In genomic region chr4:132211953-132212734, GRCm38 (mm10) we compare ENCODE assay signal across 8 mouse cellular contexts. TPM values are rescaled to one million over a fixed set of nuclear protein-coding genes. Genes with fewer than 3 reads are reported as not detected.
DNase-seq lines count a peak whose midpoint lies in the region; ATAC-seq and TF ChIP-seq lines count a peak whose summit lies in the region.

TSS of gene Ythdf2 (minus strand) at chr4:132212303.

- H3K9me3 ChIP-seq in erythroblast, embryonic 14.5 days (ENCODE audit: control insufficient read depth, low read length): no peaks in the 10 kb centered on the region
- H3K9me3 ChIP-seq in heart, embryonic 12.5 days (replicated peaks): no peaks in the 10 kb centered on the region
- H3K9me3 ChIP-seq in kidney, postnatal 0 days (replicated peaks; ENCODE audit: low read length): no peaks in the 10 kb centered on the region
- no peaks in the 10 kb centered on the region for H3K9me3 ChIP-seq in liver, embryonic 11.5 days (ENCODE audit: control insufficient read depth, low read length)
- no peaks in the 10 kb centered on the region for H3K9me3 ChIP-seq in stomach, embryonic 14.5 days (ENCODE audit: control insufficient read depth, low read depth, low read length)

- peak within 1 kb of the TSS; percentile 90 for H3K4me2 ChIP-seq in heart, embryonic 12.5 days
- peak within 1 kb of the TSS; percentile 90 for H3K4me2 ChIP-seq in kidney, postnatal 0 days (ENCODE audit: low read length)
- peak within 1 kb of the TSS; percentile 92 for H3K4me2 ChIP-seq in liver, embryonic 11.5 days
- peak within 1 kb of the TSS; percentile 92 for H3K4me2 ChIP-seq in stomach, embryonic 14.5 days (replicated peaks; ENCODE audit: low read depth, low read length)

- DNase-seq in brain, embryonic 14.5 days (ENCODE audit: low read depth): peak; percentile 99
- DNase-seq in kidney, postnatal 0 days (ENCODE audit: low spot score): peak; percentile 98
- DNase-seq in liver, embryonic 11.5 days (ENCODE audit: low spot score): peak; percentile 97
- peak; percentile 99 for DNase-seq in naive thymus-derived CD4-positive, alpha-beta T cell, adult 2 months (ENCODE audit: low read depth)

- peak; percentile 97 for TF ChIP-seq CTCF in C2C12 (IDR thresholded peaks at IDR 0.05; ENCODE audit: control insufficient read depth, insufficient read depth, insufficient read length)
- peak; percentile 88 for TF ChIP-seq CTCF in brain, embryonic 14.5 days (IDR thresholded peaks at IDR 0.05; ENCODE audit: borderline replicate concordance, extremely low read depth, insufficient read depth, insufficient read length)
- peak; percentile 87 for TF ChIP-seq CTCF in kidney, postnatal 0 days (IDR thresholded peaks at IDR 0.05; ENCODE audit: low read depth)

- peaks cover 43% of the 10 kb centered on the region for H3K79me3 ChIP-seq in C2C12 (ENCODE audit: low read depth)

- H3K4me1 ChIP-seq in erythroblast, embryonic 14.5 days (ENCODE audit: control insufficient read depth): peaks cover 50% of the 10 kb centered on the region
- H3K4me1 ChIP-seq in heart, embryonic 12.5 days (replicated peaks): peaks cover 18% of the 10 kb centered on the region
- H3K4me1 ChIP-seq in kidney, postnatal 0 days (replicated peaks; ENCODE audit: insufficient read depth, low read length): 0 out of 2 replicates have a peak, but pooled peaks cover 2% of the 10 kb centered on the region
- peaks cover 22% of the 10 kb centered on the region for H3K4me1 ChIP-seq in liver, embryonic 11.5 days (replicated peaks; ENCODE audit: control insufficient read depth, insufficient read depth, low read length)
- H3K4me1 ChIP-seq in stomach, embryonic 14.5 days (ENCODE audit: control insufficient read depth, insufficient read depth, low read length): peaks cover 17% of the 10 kb centered on the region; the same call in 1 of the 2 replicates

- 2% methylated on average over 78 of the region's 78 CpGs for WGBS in heart, embryonic 12.5 days
- WGBS in kidney, postnatal 0 days: 2% methylated on average over 71 of the region's 78 CpGs
- 1% methylated on average over 70 of the region's 78 CpGs for WGBS in liver, embryonic 11.5 days
- 1% methylated on average over 75 of the region's 78 CpGs for WGBS in stomach, embryonic 14.5 days

- peak; percentile 98 for ATAC-seq in heart, embryonic 12.5 days (ENCODE audit: insufficient number of reproducible peaks, low FRiP score)
- ATAC-seq in kidney, postnatal 0 days (replicated peaks; ENCODE audit: low FRiP score, low read depth): peak; percentile 98
- ATAC-seq in liver, embryonic 11.5 days (replicated peaks; ENCODE audit: low FRiP score): peak; percentile 97
- peak; percentile 97 for ATAC-seq in stomach, embryonic 14.5 days (ENCODE audit: insufficient number of reproducible peaks, insufficient read depth, low FRiP score, low read depth)

- H3K4me3 ChIP-seq in C2C12 (ENCODE audit: insufficient read depth, poor library complexity, severe bottlenecking): peak within 1 kb of the TSS; percentile 92
- H3K4me3 ChIP-seq in erythroblast, embryonic 14.5 days (replicated peaks): peak within 1 kb of the TSS; percentile 96
- H3K4me3 ChIP-seq in heart, embryonic 12.5 days: peak within 1 kb of the TSS; percentile 96
- peak within 1 kb of the TSS; percentile 99 for H3K4me3 ChIP-seq in kidney, postnatal 0 days (replicated peaks; ENCODE audit: low read depth, low read length)
- H3K4me3 ChIP-seq in liver, embryonic 11.5 days (ENCODE audit: low read depth, low read length): peak within 1 kb of the TSS; percentile 98
- H3K4me3 ChIP-seq in stomach, embryonic 14.5 days (ENCODE audit: low read depth, low read length): peak within 1 kb of the TSS; percentile 100

- H3K9ac ChIP-seq in heart, embryonic 12.5 days: peak within 1 kb of the TSS; percentile 99
- H3K9ac ChIP-seq in kidney, postnatal 0 days (ENCODE audit: low read depth, low read length): peak within 1 kb of the TSS; percentile 96
- H3K9ac ChIP-seq in liver, embryonic 11.5 days (ENCODE audit: low read depth, low read length): peak within 1 kb of the TSS; percentile 100
- H3K9ac ChIP-seq in stomach, embryonic 14.5 days (replicated peaks; ENCODE audit: low read depth, low read length): peak within 1 kb of the TSS; percentile 100

- H3ac ChIP-seq in C2C12 (ENCODE audit: control insufficient read depth, insufficient read length, low read depth): peak within 1 kb of the TSS; percentile 84

- peak within 1 kb of the TSS; percentile 93 for H3K27ac ChIP-seq in heart, embryonic 12.5 days (ENCODE audit: poor library complexity, severe bottlenecking)
- H3K27ac ChIP-seq in kidney, postnatal 0 days: peak within 1 kb of the TSS; percentile 96
- peak within 1 kb of the TSS; percentile 95 for H3K27ac ChIP-seq in liver, embryonic 11.5 days (ENCODE audit: low read depth, low read length)
- peak within 1 kb of the TSS; percentile 95 for H3K27ac ChIP-seq in stomach, embryonic 14.5 days (ENCODE audit: low read length)

- peaks cover 36% of the 10 kb centered on the region for H3K36me3 ChIP-seq in C2C12 (ENCODE audit: control insufficient read depth, insufficient read depth)
- H3K36me3 ChIP-seq in erythroblast, embryonic 14.5 days (ENCODE audit: control insufficient read depth): peaks cover 35% of the 10 kb centered on the region
- peaks cover 24% of the 10 kb centered on the region for H3K36me3 ChIP-seq in heart, embryonic 12.5 days
- no peaks in the 10 kb centered on the region for H3K36me3 ChIP-seq in kidney, postnatal 0 days (ENCODE audit: insufficient read depth, low read length)
- H3K36me3 ChIP-seq in liver, embryonic 11.5 days (ENCODE audit: control insufficient read depth, insufficient read depth, low read length): peaks cover 5% of the 10 kb centered on the region; the same call in 1 of the 2 replicates
- H3K36me3 ChIP-seq in stomach, embryonic 14.5 days (ENCODE audit: control insufficient read depth, insufficient read depth, low read length): peaks cover 13% of the 10 kb centered on the region; the same call in 1 of the 2 replicates

- H3K79me2 ChIP-seq in C2C12 (ENCODE audit: control insufficient read depth, insufficient read depth): peaks cover 48% of the 10 kb centered on the region

- peak; percentile 92 for TF ChIP-seq POLR2A in brain, embryonic 14.5 days (IDR thresholded peaks at IDR 0.05; ENCODE audit: borderline replicate concordance, extremely low read depth, insufficient read depth, insufficient read length, poor library complexity, severe bottlenecking)

- H3K27me3 ChIP-seq in C2C12 (ENCODE audit: control insufficient read depth, insufficient read depth, insufficient read length): no peaks in the 10 kb centered on the region
- no peaks in the 10 kb centered on the region for H3K27me3 ChIP-seq in erythroblast, embryonic 14.5 days (ENCODE audit: control insufficient read depth)
- no peaks in the 10 kb centered on the region for H3K27me3 ChIP-seq in heart, embryonic 12.5 days (replicated peaks)
- H3K27me3 ChIP-seq in kidney, postnatal 0 days (ENCODE audit: insufficient read depth, low read length): no peaks in the 10 kb centered on the region
- no peaks in the 10 kb centered on the region for H3K27me3 ChIP-seq in liver, embryonic 11.5 days (replicated peaks; ENCODE audit: control insufficient read depth, insufficient read depth, low read length)
- no peaks in the 10 kb centered on the region for H3K27me3 ChIP-seq in stomach, embryonic 14.5 days (ENCODE audit: control insufficient read depth, insufficient read depth, low read length)

TF ChIP-seq in C2C12, 6 proteins besides CTCF, POLR2A, EP300 and RAD21:
- TF ChIP-seq MYOD1 (IDR thresholded peaks at IDR 0.05; ENCODE audit: control insufficient read depth, insufficient read length, low read depth): no peak
- TF ChIP-seq MAX (IDR thresholded peaks at IDR 0.05): peak; percentile 83
TF ChIP-seq in C2C12: peak in this region for 1.

RNA-seq across cellular contexts. Expression of gene Ythdf2, which starts in this region (rescaled TPM):
- polyA plus RNA-seq in C2C12 (2012; fragmentation: generic; extraction: Trizol): 24.5 TPM
- 46.6 and 52.2 TPM in 2 replicates for polyA plus RNA-seq in brain, embryonic 14.5 days (2012; rRNA removed)
- polyA plus RNA-seq in erythroblast, embryonic 14.5 days (2012): 0.90 and 1.2 TPM in 2 replicates
- 77.1 and 80.1 TPM in 2 replicates for polyA plus RNA-seq in heart, embryonic 12.5 days (2016; fragmentation: Nextera tagmentation; extraction: Ambion mirVana)
- 87.7 and 89.4 TPM in 2 replicates for polyA plus RNA-seq in kidney, postnatal 0 days (2015; fragmentation: Nextera tagmentation; extraction: Ambion mirVana)
- 82.6 and 87.3 TPM in 2 replicates for polyA plus RNA-seq in liver, embryonic 11.5 days (2014; fragmentation: Nextera tagmentation; extraction: Ambion mirVana)
- 114 TPM in 2 replicates for polyA plus RNA-seq in stomach, embryonic 14.5 days (2014; fragmentation: Nextera tagmentation; extraction: Ambion mirVana)

Comparison
In these comparisons a context has a peak if more than half of its experiments do, and no peak if none do; other contexts are left out.
1. Peak in every context shown above with its lines: DNase-seq, ATAC-seq, H3K4me3 ChIP-seq and H3K27ac ChIP-seq.
2. RNA of gene Ythdf2 (polyA plus RNA-seq): 114 TPM in stomach, embryonic 14.5 days, 87.7 to 89.4 TPM in kidney, postnatal 0 days, 82.6 to 87.3 TPM in liver, embryonic 11.5 days, 77.1 to 80.1 TPM in heart, embryonic 12.5 days, 46.6 to 52.2 TPM in brain, embryonic 14.5 days and 24.5 TPM in C2C12 (single experiment); 0.90 to 1.2 TPM in erythroblast, embryonic 14.5 days; every median in the first group is over 10 times any median in the second.